Mouse (Mus musculus) spleen, adult 2 months (tissue): ENCODE measurements around the gene Lrmda.

Experiments
- CTCF ChIP-seq: fragments of 200-500 bp; IDR thresholded peaks from 2 replicates; pipeline ENCODE4 v1.5.1; 2011; ENCODE audit warnings: mild to moderate bottlenecking, inconsistent platforms; ENCODE audit not compliant: insufficient read depth, insufficient read length, insufficient replicate concordance; ENCODE audit errors: extremely low read depth
- POLR2A ChIP-seq: fragments of 200-500 bp; IDR thresholded peaks from 2 replicates; pipeline ENCODE4 v1.6.1; 2011; ENCODE audit warnings: low read depth, low read length, inconsistent platforms

GRCm38 (mm10) chr14:22101961-22102805 is 82.7 kb downstream of the Lrmda start:
- TF ChIP-seq CTCF, result no peak
- no peak for TF ChIP-seq POLR2A
